Mouse (Mus musculus): ENCODE results near the gene Cog4. TPM values are rescaled to one million over a fixed set of nuclear protein-coding genes. Genes with fewer than 3 reads are reported as not detected.

Cog4 gene
- total and polyA plus RNA-seq, 3 experiments: 24.9 to 35.2 (median 27.5) TPM

DNA sequence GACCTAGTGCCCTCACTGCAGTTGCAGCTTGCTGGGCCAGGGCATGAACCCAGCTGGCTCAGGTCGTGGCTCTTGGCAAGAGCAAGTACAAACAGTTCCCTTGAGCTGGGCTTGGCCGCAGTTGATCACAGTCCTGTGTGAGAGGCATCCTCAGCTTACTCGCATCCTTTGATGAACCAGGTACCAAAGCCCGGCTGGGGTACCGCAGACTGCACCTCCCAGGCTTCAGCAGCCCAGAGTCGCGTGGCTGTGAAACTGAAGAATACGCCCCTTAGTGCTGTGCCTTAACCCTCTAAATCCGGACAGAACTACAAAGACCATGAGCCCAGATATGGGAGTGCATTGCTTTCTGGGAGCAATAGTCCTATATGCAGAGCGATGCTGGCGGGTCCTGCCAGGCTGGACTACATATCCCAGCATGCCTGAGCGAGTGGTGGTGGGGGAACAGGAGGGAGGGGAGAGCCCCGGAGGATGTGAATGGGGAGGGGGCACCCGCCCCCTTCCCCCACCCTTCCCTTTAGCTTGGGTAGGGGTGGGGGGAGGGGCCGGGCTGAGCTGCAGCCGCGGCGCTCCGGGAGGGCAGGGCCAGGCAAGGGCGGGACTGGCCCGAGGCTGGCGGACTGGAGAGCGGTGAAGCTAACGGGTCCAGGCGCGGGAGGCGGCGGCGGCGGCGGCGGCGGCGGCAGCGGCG, 73.1 kb downstream of the Cog4 start, which contains the start of gene St3gal2 (continued):
- TF ChIP-seq EP300 (IDR thresholded peaks at IDR 0.05; ENCODE audit: low read length): no peak
- TF ChIP-seq JUND (conservative IDR thresholded peaks at IDR 0.05; ENCODE audit: low read depth, low read length): no peak
- TF ChIP-seq ZC3H11A (IDR thresholded peaks at IDR 0.05; ENCODE audit: low read depth, low read length): no peak
- TF ChIP-seq JUN (IDR thresholded peaks at IDR 0.05; ENCODE audit: insufficient read depth, low read depth, low read length): no peak
- TF ChIP-seq POLR2A (IDR thresholded peaks at IDR 0.05; ENCODE audit: low read depth, low read length): peak; percentile 56
- peak; percentile 73 for TF ChIP-seq TCF12 (IDR thresholded peaks at IDR 0.05; ENCODE audit: low read depth, low read length)
- no peak; the same call in 1 of the 2 replicates for TF ChIP-seq UBTF (IDR thresholded peaks at IDR 0.05; ENCODE audit: low read depth, low read length)

DNA sequence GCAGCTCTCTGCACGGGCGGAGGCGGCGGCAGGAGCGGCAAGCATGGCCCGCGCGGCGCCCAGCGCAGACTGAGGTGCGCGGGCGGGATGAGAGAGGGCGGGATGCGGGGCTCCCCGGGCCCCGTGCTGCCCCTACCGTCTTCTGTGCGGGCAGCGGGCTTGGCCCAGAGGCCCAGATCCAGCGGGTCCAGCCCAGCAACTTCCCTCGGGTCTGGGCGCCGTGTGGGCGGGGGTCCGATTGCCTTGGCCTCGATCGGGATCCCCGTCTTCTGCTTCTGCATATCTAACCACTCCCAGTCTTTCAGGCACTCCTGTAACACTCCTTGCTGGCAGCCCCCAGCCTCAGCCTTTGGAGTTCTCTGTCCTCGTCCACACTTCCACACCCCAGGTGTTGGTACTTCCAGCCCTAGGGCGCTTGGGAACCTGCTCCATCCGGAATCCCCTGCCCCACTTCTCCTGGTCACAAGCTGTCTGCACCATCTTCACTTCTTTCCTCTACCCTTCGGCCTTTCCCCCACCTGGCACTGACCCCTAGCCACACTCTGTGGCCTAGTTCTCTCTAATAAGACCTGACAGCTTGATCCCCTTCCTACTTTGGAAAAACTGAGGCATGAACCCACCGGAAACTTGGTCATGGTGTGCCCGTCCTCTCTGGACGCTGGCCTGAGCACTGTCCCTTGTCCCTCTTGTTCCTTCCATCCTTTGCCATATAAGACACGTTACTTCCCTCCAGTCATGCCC, 73.8 kb downstream of the Cog4 start:
- in situ Hi-C loops (cut with MboI; ENCODE audit: low pct_ligation_motif_present, low pct_unique_long_range_greater_than_20kb, low sequenced_read_pairs): no loop called here
- TF ChIP-seq SIN3A (IDR thresholded peaks at IDR 0.05; ENCODE audit: low read length) (peak; percentile 58), MEF2A (IDR thresholded peaks at IDR 0.05; ENCODE audit: borderline replicate concordance, low read depth, low read length) (no peak)
- Histone ChIP-seq H3K9ac (ENCODE audit: insufficient read depth, low read depth) (peak overlapping the region; percentile 96), H3K79me2 (replicated peaks; ENCODE audit: control insufficient read depth, extremely low read depth, insufficient read depth, poor library complexity, severe bottlenecking) (peaks cover 52% of the 10 kb centered on the region), H3K36me3 (replicated peaks in 1 of 2; ENCODE audit: control insufficient read depth in 1 of 2, insufficient read depth in 1 of 2, low read length in 1 of 2) (peaks cover 4 to 24% of the 10 kb centered on the region in 2 experiments), H3K27me3 (replicated peaks) (no peaks in the 10 kb centered on the region), H3K27ac (ENCODE audit: insufficient read depth, low read depth) (peak overlapping the region; percentile 72), H3K4me2 (ENCODE audit: insufficient read depth, low read depth, poor library complexity, severe bottlenecking) (peak overlapping the region; percentile 89), H3K4me3 (replicated peaks in 1 of 3; ENCODE audit: low read depth in 2 of 3, low read length in 2 of 3, poor library complexity in 1 of 3) (peak overlapping the region; percentile 87 to 98 (median 89)), H3K9me3 (replicated peaks; ENCODE audit: low read length) (peaks cover 4% of the 10 kb centered on the region), H3K4me1 (ENCODE audit: control insufficient read depth in 1 of 2, insufficient read depth in 2 of 2) (peaks cover 11 to 61% of the 10 kb centered on the region in 2 experiments)
- DNase-seq (ENCODE audit: extremely low read depth): no peak
- dilution Hi-C loops (cut with MboI; ENCODE audit: extremely low pct_ligation_motif_present, extremely low pct_unique_long_range_greater_than_20kb, low sequenced_read_pairs): no loop called here

DNA sequence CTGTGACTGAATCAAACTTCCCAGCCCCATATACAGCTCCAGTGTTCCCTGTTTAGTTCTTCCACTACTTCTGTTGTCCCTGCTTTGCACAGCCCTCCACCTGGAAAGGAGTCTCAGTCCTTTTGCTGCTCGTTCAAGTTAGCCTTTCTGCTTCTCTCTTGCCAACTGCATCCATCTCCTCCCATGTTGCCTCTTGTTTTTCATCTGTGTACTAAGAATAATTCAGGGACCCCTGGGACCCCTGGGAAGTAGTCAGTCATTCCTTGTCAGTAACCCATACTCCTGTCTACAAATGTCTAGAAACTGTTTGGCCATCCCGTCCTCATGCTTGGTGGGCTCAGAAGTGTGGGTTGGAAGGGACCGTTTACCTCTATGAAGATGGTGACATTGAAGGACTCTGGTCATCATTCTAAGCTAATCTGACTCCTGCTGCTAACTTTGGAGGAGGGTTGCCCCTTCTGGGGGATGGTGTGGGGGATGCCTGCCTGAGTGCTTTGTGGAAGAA, 74.4 kb downstream of the Cog4 start:
- Histone ChIP-seq H3K79me2 (replicated peaks; ENCODE audit: control insufficient read depth, extremely low read depth, insufficient read depth, poor library complexity, severe bottlenecking) (peaks cover 54% of the 10 kb centered on the region), H3K9ac (ENCODE audit: insufficient read depth, low read depth) (peak overlapping the region; percentile 96), H3K36me3 (replicated peaks in 1 of 2; ENCODE audit: control insufficient read depth in 1 of 2, insufficient read depth in 1 of 2, low read length in 1 of 2) (peaks cover 4 to 24% of the 10 kb centered on the region in 2 experiments), H3K27me3 (replicated peaks) (no peaks in the 10 kb centered on the region), H3K9me3 (replicated peaks; ENCODE audit: low read length) (peaks cover 4% of the 10 kb centered on the region), H3K27ac (ENCODE audit: insufficient read depth, low read depth) (peak overlapping the region; percentile 72), H3K4me1 (ENCODE audit: control insufficient read depth in 1 of 2, insufficient read depth in 2 of 2) (peaks cover 11 to 65% of the 10 kb centered on the region in 2 experiments), H3K4me2 (ENCODE audit: insufficient read depth, low read depth, poor library complexity, severe bottlenecking) (peak overlapping the region; percentile 89), H3K4me3 (replicated peaks in 1 of 3; ENCODE audit: low read depth in 2 of 3, low read length in 2 of 3, poor library complexity in 1 of 3) (peak overlapping the region; percentile 87 to 98 (median 89))
- TF ChIP-seq MAZ (IDR thresholded peaks at IDR 0.05; ENCODE audit: low read depth, low read length): no peak
- TF ChIP-seq CHD1 (IDR thresholded peaks at IDR 0.05; ENCODE audit: low read depth, low read length): no peak
- peak; percentile 3; the same call in 1 of the 2 replicates for TF ChIP-seq POLR2A (IDR thresholded peaks at IDR 0.05; ENCODE audit: low read depth, low read length)
- no peak for TF ChIP-seq ZKSCAN1 (IDR thresholded peaks at IDR 0.05; ENCODE audit: borderline replicate concordance, low read depth, low read length)
- 0 out of 2 replicates have a peak, but pooled peaks have one; percentile 19 for TF ChIP-seq SIN3A (IDR thresholded peaks at IDR 0.05; ENCODE audit: low read length)
- TF ChIP-seq TCF12 (IDR thresholded peaks at IDR 0.05; ENCODE audit: low read depth, low read length): no peak
- peak; percentile 46; the same call in 1 of the 2 replicates for TF ChIP-seq ZMIZ1 (IDR thresholded peaks at IDR 0.05; ENCODE audit: low read depth, low read length)
- TF ChIP-seq MXI1 (IDR thresholded peaks at IDR 0.05; ENCODE audit: low read depth, low read length): peak; percentile 71
- no peak for DNase-seq (ENCODE audit: extremely low read depth)
- in situ Hi-C loops (cut with MboI; ENCODE audit: low pct_ligation_motif_present, low pct_unique_long_range_greater_than_20kb, low sequenced_read_pairs): no loop called here
- dilution Hi-C loops (cut with MboI; ENCODE audit: extremely low pct_ligation_motif_present, extremely low pct_unique_long_range_greater_than_20kb, low sequenced_read_pairs): no loop called here
